Mouse (Mus musculus) stomach, postnatal 0 days (tissue): Measurements from ENCODE around the gene Dlgap4.

Experiments used
- CTCF ChIP-seq: IDR thresholded peaks from 2 replicates; pipeline ENCODE4 v1.5.1; 2016; ENCODE audit warnings: antibody characterized with exemption, low read depth, mild to moderate bottlenecking, moderate library complexity
- EP300 ChIP-seq: optimal IDR thresholded peaks from 2 replicates; pipeline ENCODE3; 2016; ENCODE audit warnings: antibody characterized with exemption

DNA sequence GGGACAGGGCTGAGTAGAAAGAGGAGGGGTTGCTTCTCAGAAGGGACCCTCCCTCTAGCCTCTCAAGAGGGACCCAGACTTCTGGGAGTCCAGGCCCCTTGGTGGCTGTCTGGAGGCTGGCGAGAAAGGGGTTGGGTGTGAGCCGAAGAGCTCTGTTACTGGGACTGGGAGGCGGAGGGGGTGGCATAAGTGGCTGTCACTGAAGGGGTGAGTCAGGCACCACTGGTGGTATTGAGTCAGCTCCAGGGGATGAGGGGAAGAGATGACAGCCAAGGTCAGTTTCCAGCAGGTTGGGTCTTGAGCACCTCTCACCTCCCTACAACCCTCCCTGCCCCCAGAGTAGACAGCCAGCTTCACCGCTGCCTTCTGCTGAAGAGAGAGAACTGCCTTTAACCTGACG, 35.9 kb downstream of the Dlgap4 start:
- TF ChIP-seq EP300 (no peak), CTCF (no peak)
